ENCODE assay signal across 8 mouse cellular contexts in the genomic region with DNA sequence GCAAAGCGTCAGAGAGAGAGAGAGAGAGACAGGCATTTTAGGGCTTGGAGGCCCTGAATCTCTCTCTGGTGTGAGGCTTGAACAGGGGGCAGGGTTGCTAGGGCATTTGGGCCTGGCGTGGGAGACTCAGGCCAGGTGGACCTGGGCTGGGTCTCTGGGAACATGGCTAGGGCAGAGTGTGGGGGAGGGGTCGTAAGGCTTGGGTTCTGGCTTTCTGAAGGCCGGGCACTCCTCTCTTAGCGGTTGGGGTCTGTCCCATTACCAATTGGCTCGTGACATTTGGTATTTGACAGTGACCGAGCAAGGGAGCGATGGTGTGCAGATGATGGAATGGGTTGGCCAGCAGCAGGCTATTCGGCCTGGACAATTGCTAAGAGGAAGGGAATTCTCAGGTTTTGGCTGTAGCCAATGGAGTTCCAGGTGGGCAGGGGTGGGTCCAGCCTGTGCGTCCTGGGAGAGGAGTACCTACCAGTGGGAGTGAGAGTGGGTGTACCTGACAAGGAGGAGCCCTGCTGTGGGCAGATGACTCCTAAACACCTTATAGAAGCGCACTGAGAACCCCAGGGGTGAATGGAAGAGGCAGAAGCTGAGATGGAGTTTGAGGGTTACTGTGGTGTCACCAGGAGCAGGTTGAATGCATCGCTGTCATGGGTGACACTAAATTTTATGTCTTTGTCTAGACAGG. TPM values are rescaled to one million over a fixed set of nuclear protein-coding genes. Genes with fewer than 3 reads are reported as not detected.
DNase-seq lines count a peak whose midpoint lies in the region; ATAC-seq and TF ChIP-seq lines count a peak whose summit lies in the region.

No protein-coding gene starts in this region.

- H3K4me2 ChIP-seq in heart, embryonic 11.5 days, result peak overlapping the region; percentile 93
- peak overlapping the region; percentile 70 for H3K4me2 ChIP-seq in embryonic facial prominence, embryonic 15.5 days (replicated peaks)
- peak overlapping the region; percentile 90 for H3K4me2 ChIP-seq in limb, embryonic 15.5 days

- peak overlapping the region; percentile 53 for H3K4me3 ChIP-seq in heart, embryonic 11.5 days (ENCODE audit: low read depth, low read length)
- H3K4me3 ChIP-seq in C2C12 (ENCODE audit: insufficient read depth, poor library complexity, severe bottlenecking), result peak overlapping the region; percentile 11
- H3K4me3 ChIP-seq in embryonic facial prominence, embryonic 15.5 days (replicated peaks), result peak overlapping the region; percentile 58
- H3K4me3 ChIP-seq in limb, embryonic 15.5 days, result peak overlapping the region; percentile 63

- H3K4me1 ChIP-seq in heart, embryonic 11.5 days (ENCODE audit: control insufficient read depth, insufficient read depth, low read length), result peaks cover 14% of the 10 kb centered on the region
- peaks cover 26% of the 10 kb centered on the region for H3K4me1 ChIP-seq in embryonic facial prominence, embryonic 15.5 days
- peaks cover 33% of the 10 kb centered on the region for H3K4me1 ChIP-seq in limb, embryonic 15.5 days

- H3K9ac ChIP-seq in heart, embryonic 11.5 days (ENCODE audit: low read depth, low read length), result peak overlapping the region; percentile 56; the same call in 1 of the 2 replicates
- H3K9ac ChIP-seq in embryonic facial prominence, embryonic 15.5 days, result peak overlapping the region; percentile 54
- peak overlapping the region; percentile 61 for H3K9ac ChIP-seq in limb, embryonic 15.5 days

- ATAC-seq in heart, embryonic 11.5 days (replicated peaks; ENCODE audit: insufficient number of reproducible peaks, low FRiP score, low TSS enrichment), result no peak
- no peak for ATAC-seq in embryonic facial prominence, embryonic 15.5 days (ENCODE audit: insufficient number of reproducible peaks, low FRiP score, low TSS enrichment, low read depth)
- ATAC-seq in limb, embryonic 15.5 days (ENCODE audit: insufficient number of reproducible peaks, low FRiP score, low TSS enrichment, low read depth), result no peak

- peak overlapping the region; percentile 26 for H3ac ChIP-seq in C2C12 (ENCODE audit: control insufficient read depth, insufficient read length, low read depth)

- intact Hi-C loops in heart, postnatal 10 days (cut with DNase I), result no loop called here

- no peaks in the 10 kb centered on the region for H3K36me3 ChIP-seq in heart, embryonic 11.5 days (ENCODE audit: control insufficient read depth, insufficient read depth, low read length)
- no peaks in the 10 kb centered on the region for H3K36me3 ChIP-seq in C2C12 (ENCODE audit: control insufficient read depth, insufficient read depth)
- H3K36me3 ChIP-seq in embryonic facial prominence, embryonic 15.5 days, result 0 out of 2 replicates have a peak, but pooled peaks cover 10% of the 10 kb centered on the region
- peaks cover 32% of the 10 kb centered on the region for H3K36me3 ChIP-seq in limb, embryonic 15.5 days

- DNase-seq in heart, postnatal 10 days, result no peak
- no peak for DNase-seq in ovary, postnatal 36 days (ENCODE audit: low spot score)
- DNase-seq in urinary bladder, postnatal 25 days (ENCODE audit: low spot score), result no peak
- DNase-seq in natural killer cell, adult 2 months (ENCODE audit: low spot score in 2 of 2), result no peak

- no peaks in the 10 kb centered on the region for H3K79me3 ChIP-seq in C2C12 (ENCODE audit: low read depth)

- no peaks in the 10 kb centered on the region for H3K9me3 ChIP-seq in heart, embryonic 11.5 days (replicated peaks; ENCODE audit: control insufficient read depth, low read length)
- no peaks in the 10 kb centered on the region for H3K9me3 ChIP-seq in embryonic facial prominence, embryonic 15.5 days (replicated peaks)
- no peaks in the 10 kb centered on the region for H3K9me3 ChIP-seq in limb, embryonic 15.5 days

- peaks cover 46% of the 10 kb centered on the region for H3K27me3 ChIP-seq in heart, embryonic 11.5 days (ENCODE audit: control insufficient read depth, insufficient read depth, low read length)
- peaks cover 5% of the 10 kb centered on the region for H3K27me3 ChIP-seq in C2C12 (ENCODE audit: control insufficient read depth, insufficient read depth, insufficient read length)
- peaks cover 30% of the 10 kb centered on the region for H3K27me3 ChIP-seq in embryonic facial prominence, embryonic 15.5 days
- peaks cover 22% of the 10 kb centered on the region; the same call in 1 of the 2 replicates for H3K27me3 ChIP-seq in limb, embryonic 15.5 days

- 36% methylated on average over 12 of the region's 12 CpGs for WGBS in heart, embryonic 11.5 days (ENCODE audit: insufficient replicate concordance)
- 43% methylated on average over 12 of the region's 12 CpGs for WGBS in embryonic facial prominence, embryonic 15.5 days
- WGBS in limb, embryonic 15.5 days, result 42% methylated on average over 12 of the region's 12 CpGs

- no peaks in the 10 kb centered on the region for H3K79me2 ChIP-seq in C2C12 (ENCODE audit: control insufficient read depth, insufficient read depth)

- H3K27ac ChIP-seq in heart, embryonic 11.5 days (ENCODE audit: low read depth, low read length), result no peak overlapping the region
- H3K27ac ChIP-seq in embryonic facial prominence, embryonic 15.5 days (replicated peaks), result no peak overlapping the region
- no peak overlapping the region for H3K27ac ChIP-seq in limb, embryonic 15.5 days

- TF ChIP-seq CTCF in C2C12 (IDR thresholded peaks at IDR 0.05; ENCODE audit: control insufficient read depth, insufficient read depth, insufficient read length), result no peak

TF ChIP-seq in C2C12, 6 proteins besides CTCF, POLR2A, EP300 and RAD21:
- TF ChIP-seq FOSL1 (IDR thresholded peaks at IDR 0.05; ENCODE audit: insufficient read depth, low read length, poor library complexity, severe bottlenecking) (no peak), MYOD1 (IDR thresholded peaks at IDR 0.05; ENCODE audit: control insufficient read depth, insufficient read length, low read depth) (no peak), MAX (IDR thresholded peaks at IDR 0.05) (no peak), CEBPB (IDR thresholded peaks at IDR 0.05; ENCODE audit: low read depth) (no peak), MYOG (IDR thresholded peaks at IDR 0.05; ENCODE audit: control insufficient read depth, extremely low read depth, insufficient read length) (no peak), USF1 (IDR thresholded peaks at IDR 0.05; ENCODE audit: low read depth) (no peak)

RNA-seq across cellular contexts. Expression of gene Tmem121, which starts 0.7 kb away (rescaled TPM):
- polyA plus RNA-seq in heart, embryonic 11.5 days (2014; fragmentation: Nextera tagmentation; extraction: Ambion mirVana), result 1.00 and 1.5 TPM in 2 replicates
- total RNA-seq in heart, postnatal 10 days (2021), result under 1 TPM; 0.43 to 0.97 TPM
- polyA plus RNA-seq in C2C12 (2012; fragmentation: generic; extraction: Trizol), result 6.3 TPM
- 17.0 and 17.5 TPM in 2 replicates for polyA plus RNA-seq in embryonic facial prominence, embryonic 15.5 days (2015; fragmentation: Nextera tagmentation; extraction: Ambion mirVana)
- polyA plus RNA-seq in limb, embryonic 15.5 days (2015; fragmentation: Nextera tagmentation; extraction: Ambion mirVana), result 12.7 and 17.1 TPM in 2 replicates

RNA-seq across cellular contexts. Expression of gene Tedc1, which starts 30.2 kb away (rescaled TPM):
- 15.8 and 16.6 TPM in 2 replicates for polyA plus RNA-seq in heart, embryonic 11.5 days (2014; fragmentation: Nextera tagmentation; extraction: Ambion mirVana)
- total RNA-seq in heart, postnatal 10 days (2021), result 1 to 10 TPM; 2.5 to 2.8 TPM
- polyA plus RNA-seq in C2C12 (2012; fragmentation: generic; extraction: Trizol), result 23.8 TPM
- polyA plus RNA-seq in embryonic facial prominence, embryonic 15.5 days (2015; fragmentation: Nextera tagmentation; extraction: Ambion mirVana), result 29.6 and 36.8 TPM in 2 replicates
- 25.4 and 28.5 TPM in 2 replicates for polyA plus RNA-seq in limb, embryonic 15.5 days (2015; fragmentation: Nextera tagmentation; extraction: Ambion mirVana)

RNA-seq across cellular contexts. Expression of gene Crip1, which starts 40.4 kb away (rescaled TPM):
- 525 and 533 TPM in 2 replicates for polyA plus RNA-seq in heart, embryonic 11.5 days (2014; fragmentation: Nextera tagmentation; extraction: Ambion mirVana)
- 100 to 1,000 TPM; 260 to 267 TPM for total RNA-seq in heart, postnatal 10 days (2021)
- 1,644 TPM for polyA plus RNA-seq in C2C12 (2012; fragmentation: generic; extraction: Trizol)
- polyA plus RNA-seq in embryonic facial prominence, embryonic 15.5 days (2015; fragmentation: Nextera tagmentation; extraction: Ambion mirVana), result 436 and 462 TPM in 2 replicates
- 560 and 613 TPM in 2 replicates for polyA plus RNA-seq in limb, embryonic 15.5 days (2015; fragmentation: Nextera tagmentation; extraction: Ambion mirVana)

RNA-seq across cellular contexts. Expression of gene Crip2, which starts 46.4 kb away (rescaled TPM):
- polyA plus RNA-seq in heart, embryonic 11.5 days (2014; fragmentation: Nextera tagmentation; extraction: Ambion mirVana), result 1,118 and 1,169 TPM in 2 replicates
- 1,000 to 10,000 TPM; 1,259 to 1,405 TPM for total RNA-seq in heart, postnatal 10 days (2021)
- 775 TPM for polyA plus RNA-seq in C2C12 (2012; fragmentation: generic; extraction: Trizol)
- 150 and 162 TPM in 2 replicates for polyA plus RNA-seq in embryonic facial prominence, embryonic 15.5 days (2015; fragmentation: Nextera tagmentation; extraction: Ambion mirVana)
- 113 and 182 TPM in 2 replicates for polyA plus RNA-seq in limb, embryonic 15.5 days (2015; fragmentation: Nextera tagmentation; extraction: Ambion mirVana)

Comparison
In these comparisons a context has a peak if more than half of its experiments do, and no peak if none do; other contexts are left out.
1. H3K4me3 ChIP-seq: peak in every context shown above with its lines; median percentile 63 in limb, embryonic 15.5 days; 58 in embryonic facial prominence, embryonic 15.5 days; 53 in heart, embryonic 11.5 days; 11 in C2C12.